Mouse (Mus musculus): ENCODE results near the gene Hoxa9.

DNA sequence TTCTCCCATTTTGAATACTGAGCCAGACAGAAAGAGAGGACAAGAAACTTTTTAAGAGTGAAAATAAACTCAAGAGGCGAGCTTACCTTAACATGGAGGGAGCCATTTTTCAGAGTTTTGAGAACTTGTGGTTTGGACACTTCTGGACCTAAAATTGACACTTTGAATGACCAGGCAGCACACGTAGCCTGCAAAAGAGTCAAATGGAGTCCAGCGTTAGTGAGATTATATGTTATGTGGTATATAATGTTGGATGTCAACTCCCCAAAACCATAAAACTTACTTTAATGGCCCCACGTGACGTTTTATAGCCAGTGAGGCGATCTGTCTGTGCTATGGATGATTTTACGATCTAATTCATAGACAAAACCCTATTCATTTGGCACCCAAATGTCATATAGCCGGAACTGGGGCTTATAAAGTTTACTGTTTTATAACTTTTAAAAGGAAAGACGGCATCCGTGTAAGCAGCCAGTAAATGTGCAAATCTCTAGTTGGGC is 30.1 kb downstream of the Hoxa9 start:
- no peak for TF ChIP-seq CTCF (IDR thresholded peaks at IDR 0.05; ENCODE audit: low read depth, low read length)
- TF ChIP-seq POLR2A (IDR thresholded peaks at IDR 0.05; ENCODE audit: borderline replicate concordance, low read depth, low read length), result no peak

Data from bone marrow macrophage, adult 2 months (primary cell).